Mouse (Mus musculus) small intestine, adult 2 months (tissue): ENCODE data around the gene Mrto4. TPM values are rescaled to one million over a fixed set of nuclear protein-coding genes. Genes with fewer than 3 reads are reported as not detected.

Source experiments
- H3K27ac ChIP-seq: fragments of 200-500 bp; 2 replicates; pipeline ENCODE4 v1.5.1; 2012; ENCODE audit warnings: low read depth, low read length, control low read depth, inconsistent platforms; ENCODE audit not compliant: insufficient read depth
- H3K27me3 ChIP-seq: fragments of 200-500 bp; 2 replicates; pipeline ENCODE4 v1.6.1; 2012; ENCODE audit warnings: mild to moderate bottlenecking, moderate library complexity, low read length, inconsistent platforms; ENCODE audit not compliant: control insufficient read depth, insufficient read depth
- H3K36me3 ChIP-seq: fragments of 200-500 bp; 2 replicates; pipeline ENCODE4 v1.6.1; 2012; ENCODE audit warnings: mild to moderate bottlenecking, low read length, control low read depth, inconsistent platforms; ENCODE audit not compliant: control insufficient read depth, insufficient read depth
- H3K4me1 ChIP-seq: fragments of 200-500 bp; 2 replicates; pipeline ENCODE4 v1.6.1; 2012; ENCODE audit warnings: low read length, inconsistent platforms, mixed read lengths; ENCODE audit not compliant: control insufficient read depth, insufficient read depth, insufficient read length
- H3K4me3 ChIP-seq: fragments of 200-500 bp; 2 replicates; pipeline ENCODE4 v1.5.1; 2012; ENCODE audit warnings: low read depth, mild to moderate bottlenecking, control low read depth, inconsistent platforms, low read length, moderate library complexity
- CTCF ChIP-seq: fragments of 200-500 bp; IDR thresholded peaks from 2 replicates; pipeline ENCODE4 v1.5.1; 2012; ENCODE audit warnings: low read depth, mild to moderate bottlenecking, control low read depth, inconsistent platforms, low read length, moderate library complexity, mixed read lengths; ENCODE audit not compliant: insufficient replicate concordance, insufficient read length; ENCODE audit errors: extremely low read depth
- POLR2A ChIP-seq: fragments of 200-500 bp; IDR thresholded peaks from 2 replicates; pipeline ENCODE4 v1.6.1; 2012; ENCODE audit warnings: low read depth, mild to moderate bottlenecking, control low read depth, inconsistent platforms, low read length, moderate library complexity
- WGBS: fragments of 180-500 bp; shearing (Covaris S2); methylation state at CpG from one replicate; pipeline ENCODE4 v1.1.7; 2018; 5-methylcytosine and 5-hydroxymethylcytosine counted together
- polyA plus RNA-seq: library from polyadenylated mRNA; depleted of rRNA; stranded (reverse); fragments of >200 nt; gene quantifications from 2 replicates; pipeline ENCODE4 v1.2.3, GENCODE M21; 2012

Gene Mrto4
- polyA plus RNA-seq, 1 experiment: 8.4 TPM

GRCm38 (mm10) chr4:139367336-139367735 lies 15.0 kb upstream of the Mrto4 start:
- no peak overlapping the region for H3K27ac ChIP-seq
- no peaks in the 10 kb centered on the region for H3K4me1 ChIP-seq
- H3K36me3 ChIP-seq: peaks cover 76% of the 10 kb centered on the region
- no peak overlapping the region for H3K4me3 ChIP-seq
- TF ChIP-seq CTCF (no peak), POLR2A (no peak)
- H3K27me3 ChIP-seq: no peaks in the 10 kb centered on the region
- 94% methylated on average over 3 of the region's 3 CpGs for WGBS

DNA sequence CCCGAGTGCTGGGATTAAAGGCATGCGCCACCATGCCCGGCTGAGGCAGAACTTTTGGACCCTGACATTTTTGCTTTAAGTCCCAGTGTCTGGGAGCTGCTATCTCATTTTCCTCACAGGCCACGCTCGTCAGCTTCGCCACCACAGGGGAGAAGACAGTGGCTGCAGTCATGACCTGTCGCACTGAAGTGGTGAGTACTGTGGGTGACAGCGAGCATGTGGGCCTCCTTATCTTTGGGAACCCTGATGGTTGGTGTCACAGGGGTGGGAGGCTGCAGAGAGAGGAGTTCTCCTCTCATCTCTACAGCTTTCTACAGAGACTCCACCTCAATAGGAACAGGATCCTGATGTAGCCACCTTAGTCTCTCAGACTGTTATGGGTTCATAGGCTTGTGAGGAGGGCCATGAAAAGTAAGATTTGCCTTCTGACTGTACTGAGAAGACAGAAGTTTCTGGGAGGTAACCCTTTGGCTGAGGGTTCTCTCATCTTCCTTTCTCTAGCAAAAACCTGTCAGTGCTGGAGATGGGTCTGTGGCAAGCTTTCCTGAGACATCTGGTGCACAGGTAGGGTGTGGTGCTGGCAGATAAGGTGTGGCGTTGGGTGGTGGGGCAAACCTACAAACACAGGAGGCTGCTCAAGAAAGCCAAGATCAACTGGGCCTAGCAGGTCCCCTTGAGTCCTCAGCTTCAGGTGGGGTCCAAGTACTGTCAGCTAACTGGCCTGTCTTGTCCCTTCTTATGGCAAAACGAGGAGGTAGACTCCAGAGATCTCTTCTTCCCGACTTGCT lies 8.6 kb upstream of the Mrto4 start:
- no peak for TF ChIP-seq CTCF
- TF ChIP-seq POLR2A: no peak
- WGBS: 88% methylated on average over 11 of the region's 11 CpGs
- peaks cover 79% of the 10 kb centered on the region for H3K36me3 ChIP-seq

GRCm38 (mm10) chr4:139357211-139357610 lies 4.8 kb upstream of the Mrto4 start:
- no peak overlapping the region for H3K27ac ChIP-seq
- H3K36me3 ChIP-seq: peaks cover 51% of the 10 kb centered on the region
- WGBS: 85% methylated on average over 3 of the region's 3 CpGs
- TF ChIP-seq CTCF (no peak), POLR2A (no peak)
- peaks cover 3% of the 10 kb centered on the region; the same call in 1 of the 2 replicates for H3K4me1 ChIP-seq
- H3K27me3 ChIP-seq: no peaks in the 10 kb centered on the region
- no peak overlapping the region for H3K4me3 ChIP-seq

More for the DNA sequence above, 8.6 kb upstream of the Mrto4 start:
- Histone ChIP-seq H3K4me1 (no peaks in the 10 kb centered on the region), H3K27me3 (no peaks in the 10 kb centered on the region), H3K4me3 (no peak overlapping the region), H3K27ac (no peak overlapping the region)

DNA sequence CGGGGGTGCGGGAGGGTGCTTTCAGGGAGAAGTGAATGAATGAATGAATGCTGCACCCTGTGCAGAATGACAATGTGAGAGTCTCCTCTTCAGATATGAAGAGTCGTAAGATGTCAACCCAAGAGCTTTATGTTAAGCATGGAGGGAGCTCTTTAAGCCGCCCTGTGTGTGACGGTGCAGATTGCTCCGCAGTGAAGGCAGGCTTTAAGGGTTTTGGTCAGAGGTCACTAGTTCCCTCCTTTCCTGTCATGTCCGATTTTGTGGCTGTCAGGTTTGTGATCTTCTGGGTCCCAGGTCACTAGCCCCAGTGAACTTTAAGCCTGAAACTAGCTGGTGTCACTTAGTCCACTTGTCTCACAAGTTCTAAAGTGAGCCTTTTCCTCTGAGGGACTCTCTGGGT lies 456 bp upstream of the Mrto4 start:
- H3K4me3 ChIP-seq: peak overlapping the region; percentile 88
- peaks cover 7% of the 10 kb centered on the region; the same call in 1 of the 2 replicates for H3K4me1 ChIP-seq
- TF ChIP-seq POLR2A (no peak), CTCF (no peak)
- H3K27me3 ChIP-seq: no peaks in the 10 kb centered on the region
- peaks cover 22% of the 10 kb centered on the region for H3K36me3 ChIP-seq
- WGBS: 0% methylated on average over 7 of the region's 7 CpGs
- peak overlapping the region; percentile 98 for H3K27ac ChIP-seq

GRCm38 (mm10) chr4:139345416-139346019 lies 6.9 kb downstream of the Mrto4 start:
- Histone ChIP-seq H3K4me3 (no peak overlapping the region), H3K27me3 (no peaks in the 10 kb centered on the region), H3K4me1 (peaks cover 2% of the 10 kb centered on the region; the same call in 1 of the 2 replicates), H3K27ac (no peak overlapping the region), H3K36me3 (peaks cover 20% of the 10 kb centered on the region)
- 90% methylated on average over 23 of the region's 23 CpGs for WGBS
- no peak for TF ChIP-seq CTCF
- no peak for TF ChIP-seq POLR2A

DNA sequence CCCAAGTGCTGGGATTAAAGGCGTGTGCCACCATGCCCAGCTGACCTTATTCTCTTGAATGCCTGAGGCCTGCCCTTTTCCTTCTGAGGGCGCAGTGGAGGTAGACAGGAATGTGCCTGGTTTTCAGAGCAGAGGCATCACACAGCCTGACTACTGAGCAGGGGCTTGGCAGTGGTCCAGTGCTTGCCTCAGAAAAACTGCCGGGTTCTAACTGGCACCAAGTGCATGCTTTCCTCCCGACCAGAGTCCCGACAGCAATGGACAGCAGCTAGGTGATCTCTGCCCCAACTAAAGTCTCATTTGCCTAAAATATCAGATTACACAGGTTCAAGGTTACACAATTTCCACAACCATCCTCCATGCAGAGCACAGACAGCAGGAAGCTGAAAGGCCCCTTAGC lies 8.7 kb downstream of the Mrto4 start:
- Histone ChIP-seq H3K4me1 (peaks cover 2% of the 10 kb centered on the region; the same call in 1 of the 2 replicates), H3K4me3 (no peak overlapping the region), H3K36me3 (peaks cover 17% of the 10 kb centered on the region), H3K27me3 (no peaks in the 10 kb centered on the region), H3K27ac (no peak overlapping the region)
- WGBS: 44% methylated on average over 5 of the region's 5 CpGs
- TF ChIP-seq CTCF (no peak), POLR2A (no peak)

GRCm38 (mm10) chr4:139341556-139342233 lies 10.7 kb downstream of the Mrto4 start:
- H3K27ac ChIP-seq: no peak overlapping the region
- 37% methylated on average over 7 of the region's 7 CpGs for WGBS
- peaks cover 6% of the 10 kb centered on the region; the same call in 1 of the 2 replicates for H3K36me3 ChIP-seq
- H3K4me1 ChIP-seq: peaks cover 4% of the 10 kb centered on the region; the same call in 1 of the 2 replicates
- no peak overlapping the region for H3K4me3 ChIP-seq
- no peaks in the 10 kb centered on the region for H3K27me3 ChIP-seq
- TF ChIP-seq CTCF (no peak), POLR2A (no peak)
